Mouse (Mus musculus): Measurements from ENCODE around the gene Tob2. TPM values are rescaled to one million over a fixed set of nuclear protein-coding genes. Genes with fewer than 3 reads are reported as not detected.

The Tob2 gene
- polyA plus RNA-seq, 1 experiment, result 31.6 TPM

DNA sequence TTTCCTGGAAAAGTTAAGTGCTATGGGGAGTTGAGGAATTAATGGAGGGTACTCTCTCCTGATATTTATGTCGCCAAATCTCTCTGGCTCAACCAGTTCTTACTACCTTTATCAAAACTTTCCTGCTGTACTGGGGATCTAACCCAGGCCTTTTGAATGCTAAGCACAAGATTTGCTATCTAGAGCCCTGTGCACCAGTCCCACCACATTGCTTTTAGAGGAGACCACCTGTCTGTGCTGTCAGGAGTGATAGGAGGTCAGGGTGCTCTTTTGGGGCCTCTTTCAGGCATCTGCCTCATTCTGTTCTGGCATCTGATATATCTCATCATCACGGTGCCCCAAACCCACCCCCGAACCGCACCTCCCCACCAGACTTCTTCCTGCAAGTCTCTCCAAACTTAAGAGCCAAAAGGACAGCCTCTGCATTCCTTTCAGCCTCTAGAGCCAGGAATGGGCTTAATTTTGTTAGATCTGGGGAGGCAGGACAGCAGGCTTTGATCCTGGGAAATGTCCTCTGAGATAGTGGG, 55.1 kb downstream of the Tob2 start:
- Histone ChIP-seq H3K4me3 (ENCODE audit: insufficient read depth, low read depth, low read length) (peak overlapping the region; percentile 77), H3K4me1 (ENCODE audit: control insufficient read depth, insufficient read depth, low read length) (peaks cover 47% of the 10 kb centered on the region), H3K27ac (ENCODE audit: insufficient read depth, low read depth, low read length) (peak overlapping the region; percentile 99), H3K36me3 (ENCODE audit: control insufficient read depth, insufficient read depth, low read length) (no peaks in the 10 kb centered on the region; the same call in 1 of the 2 replicates), H3K27me3 (replicated peaks; ENCODE audit: control insufficient read depth, insufficient read depth, low read length) (no peaks in the 10 kb centered on the region)
- no peak for DNase-seq
- 44% methylated on average over 4 of the region's 4 CpGs for WGBS
- TF ChIP-seq POLR2A (IDR thresholded peaks at IDR 0.05; ENCODE audit: low read depth, low read length) (no peak), CTCF (conservative IDR thresholded peaks at IDR 0.05; ENCODE audit: insufficient read depth, insufficient read length, low read depth, low read length) (no peak)

DNA sequence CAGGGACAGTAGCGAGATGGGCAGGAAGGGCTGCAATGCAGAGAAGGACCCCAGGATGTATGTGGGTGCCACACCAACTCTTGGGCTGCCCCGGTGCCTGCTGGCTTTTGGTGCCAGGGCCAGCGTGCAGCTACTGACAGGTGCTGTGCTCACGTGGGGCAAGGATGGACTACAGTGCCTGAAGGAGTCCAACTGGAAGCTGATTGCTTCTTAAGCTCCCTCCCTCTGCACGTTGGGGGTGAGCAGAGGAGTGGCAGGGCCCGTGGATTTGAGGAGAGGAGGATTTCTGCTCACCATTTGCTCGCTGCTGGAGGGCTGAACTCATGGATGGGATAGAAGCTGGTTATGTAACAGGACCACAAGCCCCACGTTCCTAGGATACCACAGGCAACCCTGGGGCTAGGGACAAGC, 55.6 kb downstream of the Tob2 start:
- TF ChIP-seq POLR2A (IDR thresholded peaks at IDR 0.05; ENCODE audit: low read depth, low read length) (peak; percentile 67), CTCF (conservative IDR thresholded peaks at IDR 0.05; ENCODE audit: insufficient read depth, insufficient read length, low read depth, low read length) (no peak)
- H3K27ac ChIP-seq (ENCODE audit: insufficient read depth, low read depth, low read length), result peak overlapping the region; percentile 99

DNA sequence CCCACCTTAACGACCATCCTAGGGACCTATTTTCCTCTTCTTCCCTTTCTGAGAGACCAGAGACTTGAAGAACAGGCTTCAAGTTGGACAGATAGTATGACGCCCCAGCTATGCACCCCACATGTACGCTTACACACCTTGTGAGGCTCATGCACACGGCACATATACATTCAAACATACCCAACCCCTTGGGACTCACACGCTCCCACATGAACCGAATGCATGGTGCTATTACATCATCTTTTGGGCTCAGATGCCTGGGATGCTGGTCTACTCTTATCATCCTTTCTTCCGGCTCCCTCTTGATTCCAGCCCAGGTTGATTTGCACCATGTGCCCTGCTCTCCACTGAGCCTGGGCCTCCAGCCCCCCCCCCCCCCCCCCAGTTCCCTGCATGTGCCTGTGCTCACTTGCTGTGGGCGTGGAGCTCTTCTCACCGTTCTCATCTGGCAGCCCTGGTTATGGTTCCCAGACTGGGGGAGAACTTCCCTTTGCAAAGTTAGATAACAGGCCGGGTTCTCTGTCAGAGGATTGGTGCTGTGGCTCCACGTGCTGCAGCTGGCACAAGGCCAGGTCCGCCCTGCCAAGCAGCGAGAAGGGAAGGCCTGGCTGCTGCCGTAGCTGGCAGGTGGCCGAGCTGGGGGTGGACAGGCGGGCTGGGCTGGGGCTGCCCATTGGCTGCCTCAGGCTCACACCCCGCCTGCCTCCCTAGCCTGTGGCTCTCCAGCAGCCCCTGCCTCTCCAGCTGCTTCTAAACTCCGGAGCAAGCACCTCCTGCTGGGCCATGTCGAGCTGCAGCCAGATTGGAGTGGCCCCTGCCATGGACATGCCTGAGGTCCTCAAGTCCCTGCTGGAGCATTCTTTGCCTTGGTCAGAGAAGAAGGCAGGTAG, 56.4 kb downstream of the Tob2 start, which contains the start of gene Tef:
TSS of gene Tef (plus strand) at position 421 of the 890 bp plus-strand sequence.
- Histone ChIP-seq H3K36me3 (ENCODE audit: control insufficient read depth, insufficient read depth, low read length) (no peaks in the 10 kb centered on the region; the same call in 1 of the 2 replicates), H3K4me3 (ENCODE audit: insufficient read depth, low read depth, low read length) (peak within 1 kb of the TSS; percentile 77), H3K4me1 (ENCODE audit: control insufficient read depth, insufficient read depth, low read length) (peaks cover 52% of the 10 kb centered on the region), H3K27ac (ENCODE audit: insufficient read depth, low read depth, low read length) (peak within 1 kb of the TSS; percentile 99), H3K27me3 (replicated peaks; ENCODE audit: control insufficient read depth, insufficient read depth, low read length) (no peaks in the 10 kb centered on the region)
- TF ChIP-seq POLR2A (IDR thresholded peaks at IDR 0.05; ENCODE audit: low read depth, low read length) (peak; percentile 85), CTCF (conservative IDR thresholded peaks at IDR 0.05; ENCODE audit: insufficient read depth, insufficient read length, low read depth, low read length) (peak; percentile 29; the same call in 1 of the 2 replicates)
- peak; percentile 100 for DNase-seq
- 17% methylated on average over 19 of the region's 19 CpGs for WGBS

More for the DNA sequence above, 55.6 kb downstream of the Tob2 start:
- 7% methylated on average over 8 of the region's 8 CpGs for WGBS
- Histone ChIP-seq H3K36me3 (ENCODE audit: control insufficient read depth, insufficient read depth, low read length) (no peaks in the 10 kb centered on the region; the same call in 1 of the 2 replicates), H3K4me3 (ENCODE audit: insufficient read depth, low read depth, low read length) (peak overlapping the region; percentile 77), H3K27me3 (replicated peaks; ENCODE audit: control insufficient read depth, insufficient read depth, low read length) (no peaks in the 10 kb centered on the region), H3K4me1 (ENCODE audit: control insufficient read depth, insufficient read depth, low read length) (peaks cover 50% of the 10 kb centered on the region)
- DNase-seq, result peak; percentile 82

DNA sequence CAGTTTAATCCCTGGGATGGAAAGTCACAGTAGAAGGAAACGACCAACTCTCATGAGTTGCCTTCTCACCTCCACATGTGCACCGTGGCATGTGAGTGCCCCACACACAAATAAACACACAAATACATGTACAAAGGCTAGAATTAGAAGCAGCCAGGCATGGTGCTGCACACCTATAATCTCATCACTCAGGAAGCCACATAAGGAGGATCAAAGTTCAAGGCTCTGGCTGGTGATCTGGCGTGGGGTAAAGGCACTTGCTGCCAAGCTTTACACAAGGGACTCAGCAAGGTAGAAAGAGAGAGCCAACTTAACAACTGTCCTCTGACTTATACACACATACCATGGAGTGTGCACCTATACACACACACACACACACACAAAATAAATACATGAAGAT, 58.2 kb downstream of the Tob2 start:
- WGBS, result 43% methylated on average over 3 of the region's 3 CpGs
- TF ChIP-seq CTCF (conservative IDR thresholded peaks at IDR 0.05; ENCODE audit: insufficient read depth, insufficient read length, low read depth, low read length) (no peak), POLR2A (IDR thresholded peaks at IDR 0.05; ENCODE audit: low read depth, low read length) (no peak)
- peak; percentile 76 for DNase-seq
- no peaks in the 10 kb centered on the region for H3K27me3 ChIP-seq (replicated peaks; ENCODE audit: control insufficient read depth, insufficient read depth, low read length)
- H3K36me3 ChIP-seq (ENCODE audit: control insufficient read depth, insufficient read depth, low read length), result no peaks in the 10 kb centered on the region; the same call in 1 of the 2 replicates
- H3K4me1 ChIP-seq (ENCODE audit: control insufficient read depth, insufficient read depth, low read length), result peaks cover 38% of the 10 kb centered on the region
- H3K27ac ChIP-seq (ENCODE audit: insufficient read depth, low read depth, low read length), result peak overlapping the region; percentile 15
- no peak overlapping the region for H3K4me3 ChIP-seq (ENCODE audit: insufficient read depth, low read depth, low read length)

DNA sequence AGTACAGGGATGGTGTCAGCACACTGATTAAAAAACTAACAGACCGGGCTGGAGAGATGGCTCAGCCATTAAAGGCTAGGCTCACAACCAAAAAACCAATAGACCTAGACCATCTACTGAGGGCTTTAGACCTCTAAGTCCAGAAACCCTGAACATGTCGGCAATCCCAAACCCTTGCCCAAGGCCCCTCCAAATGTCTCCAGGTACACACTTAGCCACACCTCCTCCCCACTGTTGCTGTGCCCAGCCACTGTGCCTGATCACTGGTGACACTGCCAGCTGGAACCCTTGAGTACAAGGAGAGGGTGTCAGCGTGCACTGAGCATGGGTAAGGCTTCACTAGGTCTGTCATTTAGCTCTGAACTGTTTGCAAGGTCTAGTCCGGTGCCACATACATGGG, 60.2 kb downstream of the Tob2 start:
- no peak for TF ChIP-seq CTCF (conservative IDR thresholded peaks at IDR 0.05; ENCODE audit: insufficient read depth, insufficient read length, low read depth, low read length)

More for the DNA sequence above, 60.2 kb downstream of the Tob2 start:
- H3K36me3 ChIP-seq (ENCODE audit: control insufficient read depth, insufficient read depth, low read length), result no peaks in the 10 kb centered on the region
- H3K27me3 ChIP-seq (replicated peaks; ENCODE audit: control insufficient read depth, insufficient read depth, low read length), result no peaks in the 10 kb centered on the region
- 53% methylated on average over 4 of the region's 4 CpGs for WGBS
- peak overlapping the region; percentile 91 for H3K27ac ChIP-seq (ENCODE audit: insufficient read depth, low read depth, low read length)
- H3K4me1 ChIP-seq (ENCODE audit: control insufficient read depth, insufficient read depth, low read length), result peaks cover 29% of the 10 kb centered on the region
- no peak overlapping the region for H3K4me3 ChIP-seq (ENCODE audit: insufficient read depth, low read depth, low read length)
- DNase-seq, result peak; percentile 78

Other genes with a start within 250 kb of the Tob2 start
- gene L3mbtl2, start 194.9 kb downstream of the Tob2 start, polyA plus RNA-seq (2012; rRNA removed), result 14.2 and 14.7 TPM in 2 replicates
- 9.0 and 12.5 TPM in 2 replicates for gene Chadl, start 161.5 kb downstream of the Tob2 start, polyA plus RNA-seq (2012; rRNA removed)
- gene Zc3h7b, start 113.7 kb downstream of the Tob2 start, polyA plus RNA-seq (2012; rRNA removed), result 46.5 and 47.3 TPM in 2 replicates
- 24.6 and 25.8 TPM in 2 replicates for gene Rangap1, start 113.3 kb downstream of the Tob2 start, polyA plus RNA-seq (2012; rRNA removed)
- 121 and 131 TPM in 2 replicates for gene Tef, start 56.4 kb downstream of the Tob2 start, polyA plus RNA-seq (2012; rRNA removed)
- 33.5 and 47.4 TPM in 2 replicates for gene Phf5a, start 13.1 kb upstream of the Tob2 start, polyA plus RNA-seq (2012; rRNA removed)
- 890 and 915 TPM in 2 replicates for gene Aco2, start 13.5 kb upstream of the Tob2 start, polyA plus RNA-seq (2012; rRNA removed)
- gene Polr3h, start 67.4 kb upstream of the Tob2 start, polyA plus RNA-seq (2012; rRNA removed), result 16.1 and 20.2 TPM in 2 replicates
- gene Csdc2, start 78.0 kb upstream of the Tob2 start, polyA plus RNA-seq (2012; rRNA removed), result 5.6 and 6.0 TPM in 2 replicates
- gene Pmm1, start 102.1 kb upstream of the Tob2 start, polyA plus RNA-seq (2012; rRNA removed), result 50.7 and 51.4 TPM in 2 replicates
- gene 1700029P11Rik, start 121.7 kb upstream of the Tob2 start, polyA plus RNA-seq (2012; rRNA removed), result 0.08 and 0.15 TPM in 2 replicates
- 15.6 and 22.1 TPM in 2 replicates for gene Xrcc6, start 129.0 kb upstream of the Tob2 start, polyA plus RNA-seq (2012; rRNA removed)
- 29.0 and 29.8 TPM in 2 replicates for gene Desi1, start 175.1 kb upstream of the Tob2 start, polyA plus RNA-seq (2012; rRNA removed)
- gene Snu13, start 188.8 kb upstream of the Tob2 start, polyA plus RNA-seq (2012; rRNA removed), result 48.7 and 58.2 TPM in 2 replicates
- 0.01 and 0.02 TPM in 2 replicates for gene 4930407I10Rik, start 200.4 kb upstream of the Tob2 start, polyA plus RNA-seq (2012; rRNA removed)
- not detected in 2 replicates for gene Mei1, start 211.2 kb upstream of the Tob2 start, polyA plus RNA-seq (2012; rRNA removed)